Mouse (Mus musculus) left cerebral cortex, adult 8-10 months (tissue): ENCODE measurements around the gene Entpd8. TPM values are rescaled to one million over a fixed set of nuclear protein-coding genes. Genes with fewer than 3 reads are reported as not detected.

Experiments
- DNase-seq, 2 experiments: peaks; one replicate each; pipeline ENCODE4 v3.0.0; 2022; ENCODE audit warnings: low spot score in 2 of 2
- total RNA-seq, 4 experiments: library from RNA; stranded (reverse); gene quantifications; 2 replicates each; pipeline ENCODE4 v1.2.4; 2022

The Entpd8 gene
- total RNA-seq, 4 experiments from 2014 or later = not detected

GRCm38 (mm10) chr2:25095109-25095850 lies 15.2 kb downstream of the Entpd8 start, which contains the start of gene Noxa1:
TSS of gene Noxa1 (minus strand) at chr2:25095149.
- no peak for DNase-seq

GRCm38 (mm10) chr2:25098005-25098615 lies 18.0 kb downstream of the Entpd8 start:
- no peak for DNase-seq

- peak in 1 of 2 experiments; percentile 18 for DNase-seq
Measured at GRCm38 (mm10) chr2:25098956-25099355, 18.9 kb downstream of the Entpd8 start.

DNA sequence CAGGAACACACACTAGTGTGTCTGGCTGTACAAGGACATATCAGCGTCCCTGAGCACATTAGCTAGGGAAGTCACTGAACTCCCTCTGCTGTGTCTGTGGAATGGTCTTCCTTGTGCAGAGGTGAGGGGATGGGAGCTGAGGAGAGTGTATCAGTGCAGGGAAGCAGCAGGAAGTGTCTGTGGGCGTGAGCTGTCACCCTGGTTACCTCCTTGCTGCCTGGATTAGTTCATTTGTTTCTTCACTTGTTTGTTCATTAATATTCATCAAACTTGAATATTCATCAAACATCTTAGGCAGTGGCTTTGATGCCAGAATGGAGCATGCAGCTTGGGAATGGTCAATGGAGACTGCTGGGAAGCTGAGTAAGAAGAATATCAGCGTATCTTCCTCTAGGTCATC lies 19.6 kb downstream of the Entpd8 start:
- no peak for DNase-seq

GRCm38 (mm10) chr2:25104122-25104521 lies 24.0 kb downstream of the Entpd8 start:
- no peak for DNase-seq

DNA sequence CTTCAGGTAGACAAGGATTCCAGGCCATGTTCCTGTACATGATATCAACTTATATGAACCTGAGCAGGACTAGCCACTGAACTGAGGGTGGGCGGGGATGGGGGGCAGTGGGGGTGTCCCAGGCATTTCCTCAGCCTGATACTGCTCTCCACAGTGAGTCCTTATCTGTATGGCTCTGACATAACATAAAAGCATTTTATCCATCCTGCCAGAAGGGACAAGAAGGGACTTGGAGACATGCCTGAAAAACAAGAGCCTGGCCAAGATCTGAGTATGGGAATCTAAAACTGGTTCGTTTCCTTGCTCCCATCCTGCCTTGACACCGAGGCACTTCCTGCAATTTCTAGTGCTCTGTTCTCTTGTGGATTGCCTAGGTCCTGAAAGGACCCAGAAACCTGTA lies 25.9 kb downstream of the Entpd8 start:
- DNase-seq = no peak

DNA sequence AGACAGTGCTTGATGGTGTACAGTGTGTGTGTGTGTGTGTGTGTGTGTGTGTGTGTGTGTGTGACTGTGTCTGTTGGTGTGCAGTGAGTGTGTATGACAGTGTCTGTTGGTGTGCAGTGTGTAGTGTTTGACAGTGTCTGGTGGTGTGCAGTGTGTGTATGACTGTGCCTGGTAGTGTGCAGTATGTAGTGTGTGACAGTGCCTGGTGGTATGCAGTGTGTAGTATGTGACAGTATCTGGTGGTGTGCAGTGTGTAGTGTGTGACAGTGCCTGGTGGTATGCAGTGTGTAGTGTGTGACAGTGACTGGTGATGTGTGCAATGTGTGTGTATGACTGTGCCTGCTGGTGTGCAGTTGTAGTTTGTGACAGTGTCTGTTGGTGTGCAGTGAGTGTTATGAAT lies 29.4 kb downstream of the Entpd8 start:
- DNase-seq = no peak

- no peak for DNase-seq
Measured at GRCm38 (mm10) chr2:25110505-25111183, 30.5 kb downstream of the Entpd8 start.

DNA sequence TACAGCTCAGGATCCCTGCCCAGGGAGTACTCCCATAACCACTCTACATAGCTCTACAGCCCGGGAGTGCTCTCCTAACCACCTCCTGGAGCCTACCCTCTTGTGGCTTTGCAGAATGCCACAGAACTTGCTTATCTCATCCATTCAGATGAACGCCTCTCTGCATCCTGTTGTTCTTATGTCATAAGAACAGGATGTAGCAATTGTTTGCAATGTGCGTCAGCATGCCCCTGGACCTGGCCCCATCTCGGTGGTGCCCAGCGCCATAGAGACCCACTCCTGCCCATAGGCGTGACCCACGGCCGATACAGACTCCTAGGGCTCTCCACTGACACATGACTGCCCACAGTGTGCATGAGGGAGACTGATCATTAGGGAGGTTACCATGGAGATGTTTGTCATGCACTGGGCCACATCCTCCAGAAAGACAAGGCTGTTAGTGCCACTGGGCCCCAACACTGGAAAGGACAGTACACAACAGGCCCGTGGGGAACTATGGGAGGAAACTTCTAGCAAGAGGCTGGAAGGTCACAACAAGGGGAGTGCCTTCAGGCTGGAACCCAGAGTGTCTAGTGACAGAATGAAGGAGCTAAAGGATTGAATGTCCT lies 31.2 kb downstream of the Entpd8 start:
- no peak for DNase-seq

- no peak for DNase-seq
Measured at GRCm38 (mm10) chr2:25114308-25114707, 34.2 kb downstream of the Entpd8 start.

GRCm38 (mm10) chr2:25115442-25115841 lies 35.3 kb downstream of the Entpd8 start:
- no peak for DNase-seq

- DNase-seq = no peak
Measured at GRCm38 (mm10) chr2:25120963-25121362, 40.9 kb downstream of the Entpd8 start.

GRCm38 (mm10) chr2:25122666-25123065 lies 42.6 kb downstream of the Entpd8 start:
- DNase-seq = no peak

DNA sequence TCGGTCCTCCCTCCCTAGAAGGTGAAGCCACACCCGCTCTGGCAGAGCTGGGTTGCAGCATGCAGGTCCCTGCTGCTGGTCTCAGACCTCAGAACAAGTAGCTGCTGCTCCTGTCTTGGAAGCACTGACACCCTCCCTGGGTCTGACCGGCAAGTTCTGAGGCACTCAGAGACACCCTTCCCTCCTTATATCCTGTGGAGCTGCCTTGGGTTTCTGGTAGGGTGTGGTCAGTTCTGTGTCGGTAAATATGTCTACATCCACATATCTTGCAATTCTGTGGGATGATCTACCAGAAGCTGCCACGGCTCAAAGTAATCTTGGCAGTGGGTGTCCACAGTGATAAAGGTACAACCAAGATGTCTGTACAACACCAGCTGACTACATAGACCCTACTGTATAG lies 43.4 kb downstream of the Entpd8 start:
- DNase-seq = no peak

DNA sequence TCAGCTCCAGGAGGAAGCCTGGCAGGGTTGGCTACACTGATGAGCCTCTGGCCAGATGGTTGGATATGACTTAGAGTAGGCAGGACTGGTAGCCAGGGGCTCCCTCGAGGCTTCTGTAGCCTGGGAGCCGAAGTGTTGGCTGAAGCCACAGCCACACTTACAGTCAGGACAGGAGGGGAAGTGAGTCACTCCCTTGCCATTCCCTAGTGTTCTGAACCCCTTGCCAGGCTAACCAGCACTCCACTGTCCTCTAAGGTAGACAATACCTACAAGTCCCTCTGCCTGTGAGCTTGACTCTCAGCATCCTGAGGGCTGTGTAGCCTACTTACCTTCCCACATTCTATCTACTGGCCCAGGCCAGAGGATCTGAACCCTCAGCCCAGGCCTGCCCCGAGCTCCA lies 44.3 kb downstream of the Entpd8 start:
- no peak for DNase-seq

GRCm38 (mm10) chr2:25125146-25125545 lies 45.0 kb downstream of the Entpd8 start:
- no peak for DNase-seq

DNA sequence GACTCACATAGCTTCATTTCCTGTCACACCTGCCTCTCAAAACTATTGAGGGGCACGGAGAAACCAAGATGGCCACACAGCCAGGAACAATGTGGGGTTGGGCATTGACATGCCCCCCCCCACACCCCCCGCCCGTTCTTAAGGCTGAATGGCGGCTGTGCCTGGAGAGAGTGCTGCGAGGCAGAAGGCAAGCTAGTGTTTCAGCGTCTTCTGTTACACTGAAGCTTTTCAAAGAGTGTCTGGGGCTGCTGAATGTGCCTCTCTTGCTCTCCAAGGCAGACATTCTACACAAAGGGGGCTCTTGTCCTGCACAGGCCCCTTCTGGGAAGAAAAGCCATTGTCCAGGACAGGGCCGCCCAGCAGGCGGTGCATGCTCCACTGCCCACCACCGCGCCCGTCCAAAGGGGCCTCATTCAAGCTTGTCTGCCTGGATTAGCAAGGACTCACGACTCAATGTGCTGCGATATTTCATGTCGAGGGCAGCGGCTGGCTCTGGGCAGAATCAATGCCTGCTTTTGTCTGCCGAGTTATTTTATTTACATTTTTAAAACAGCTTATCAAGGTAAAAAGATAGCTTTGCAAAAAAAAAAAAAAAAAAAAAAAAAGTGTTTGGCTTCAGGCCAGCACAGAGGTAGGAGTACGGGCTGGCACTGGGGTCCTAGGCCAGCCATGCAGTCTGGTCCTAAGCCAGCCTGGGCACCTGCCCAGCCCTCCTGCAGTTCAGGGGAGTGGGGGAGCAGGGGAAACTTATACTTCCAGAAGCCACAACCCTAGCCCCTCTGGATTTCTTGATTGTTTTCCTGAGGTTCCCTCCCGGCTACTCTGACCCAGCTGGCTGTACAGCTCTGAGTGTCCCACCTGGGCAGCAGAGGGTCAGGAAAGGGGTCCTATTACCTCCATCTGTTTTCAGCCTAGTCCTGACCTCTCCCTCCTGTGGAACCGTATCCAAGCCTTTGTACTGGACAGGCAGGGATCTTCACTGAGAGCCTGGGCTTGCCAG lies 46.2 kb downstream of the Entpd8 start:
- peak; percentile 9 to 27 for DNase-seq

DNA sequence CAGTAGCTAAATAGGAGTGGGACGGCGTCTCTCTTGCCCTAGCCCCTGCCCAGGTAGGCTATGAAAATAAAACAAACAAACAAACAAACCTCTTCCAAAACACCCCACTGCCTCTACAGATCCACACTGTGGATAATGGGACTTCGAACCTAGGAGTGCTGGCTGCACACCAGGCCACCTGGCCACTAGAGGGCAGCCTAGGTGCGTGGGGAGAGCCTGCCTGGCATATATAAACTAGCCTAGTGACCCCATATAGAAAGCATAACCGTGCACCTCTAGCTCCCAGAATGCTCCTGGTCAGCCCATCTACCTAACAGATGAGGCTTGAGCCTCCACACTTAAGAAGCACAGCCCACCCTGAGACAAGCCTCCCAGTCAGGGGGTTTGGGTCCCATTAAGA lies 47.1 kb downstream of the Entpd8 start:
- DNase-seq = peak in 1 of 2 experiments; percentile 12

DNA sequence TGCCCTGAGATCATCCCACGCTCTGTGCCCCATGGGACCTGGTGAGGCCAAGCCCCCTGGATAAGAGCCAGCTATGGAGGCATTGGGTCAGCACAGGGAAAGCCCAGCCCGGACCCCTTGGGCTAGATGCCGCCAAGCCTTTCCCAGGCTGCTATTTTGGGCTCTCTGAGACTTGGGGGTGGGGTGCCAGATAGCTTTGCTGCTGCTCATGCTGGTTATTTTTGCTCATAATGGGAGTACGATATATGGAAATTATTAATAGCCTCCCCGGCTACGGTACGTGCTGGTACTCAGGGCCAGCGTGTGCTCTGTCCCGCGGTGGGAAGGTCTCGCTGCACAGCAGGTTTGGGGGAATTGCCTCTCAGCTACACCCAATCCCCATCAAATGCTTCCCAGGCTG lies 48.0 kb downstream of the Entpd8 start:
- DNase-seq = peak in 1 of 2 experiments; percentile 15

GRCm38 (mm10) chr2:25131601-25132000 lies 51.5 kb downstream of the Entpd8 start:
- no peak for DNase-seq
